Comparison of ENCODE assay signal across 22 mouse cellular contexts in genomic region chr7:43810994-43811393, GRCm38 (mm10). TPM values are rescaled to one million over a fixed set of nuclear protein-coding genes. Genes with fewer than 3 reads are reported as not detected.
"Had no signal": no experiment of that assay in that cellular context is flagged by ENCODE, and none has a peak within 500 bp of the region (broad histone marks: within the 10 kb centered on the region; RNA-seq: fewer than 3 reads in every experiment).

Gene Klk7, plus strand, starts transcription at chr7:43811294.

- H3K4me1 ChIP-seq: neural tube, embryonic 12.5 days; neural tube, embryonic 13.5 days; neural tube, embryonic 15.5 days; stomach, embryonic 15.5 days had no signal

- DNase-seq: retina, postnatal 1 day; right cerebral cortex, adult 18-20 months; right cerebral cortex, postnatal 14 days; right cerebral cortex, postnatal 25 days; right cerebral cortex, postnatal 4 days; spleen, adult 18-20 months; thymus, adult 18-20 months; thymus, adult 2 months; thymus, postnatal 14 days; thymus, postnatal 25 days; thymus, postnatal 36 days; thymus, postnatal 4 days had no signal

- H3K9me3 ChIP-seq: neural tube, embryonic 12.5 days; neural tube, embryonic 13.5 days; neural tube, embryonic 15.5 days; stomach, embryonic 15.5 days had no signal

- H3K4me2 ChIP-seq: neural tube, embryonic 12.5 days; neural tube, embryonic 13.5 days; neural tube, embryonic 15.5 days; stomach, embryonic 15.5 days had no signal

- H3K9ac ChIP-seq: neural tube, embryonic 12.5 days; neural tube, embryonic 13.5 days; neural tube, embryonic 15.5 days; stomach, embryonic 15.5 days had no signal

- H3K27ac ChIP-seq: neural tube, embryonic 12.5 days; neural tube, embryonic 13.5 days; neural tube, embryonic 15.5 days; stomach, embryonic 15.5 days had no signal

- H3K27me3 ChIP-seq: neural tube, embryonic 12.5 days; neural tube, embryonic 13.5 days; neural tube, embryonic 15.5 days; stomach, embryonic 15.5 days had no signal

- H3K4me3 ChIP-seq: neural tube, embryonic 12.5 days; neural tube, embryonic 13.5 days; neural tube, embryonic 15.5 days; stomach, embryonic 15.5 days had no signal

- H3K36me3 ChIP-seq: neural tube, embryonic 12.5 days; neural tube, embryonic 13.5 days; neural tube, embryonic 15.5 days; stomach, embryonic 15.5 days had no signal

RNA-seq across cellular contexts. Expression of gene Klk7, which starts in this region (rescaled TPM):
- polyA plus RNA-seq: neural tube, embryonic 12.5 days; neural tube, embryonic 13.5 days; neural tube, embryonic 14.5 days; neural tube, embryonic 15.5 days; small intestine, adult 2 months; spleen, adult 2 months; stomach, embryonic 14.5 days; stomach, embryonic 15.5 days; testis, adult 2 months; urinary bladder, adult 2 months had no signal
